Mouse (Mus musculus): ENCODE data around the gene Eva1c. TPM values are rescaled to one million over a fixed set of nuclear protein-coding genes. Genes with fewer than 3 reads are reported as not detected.

Eva1c gene
- polyA plus RNA-seq, 1 experiment from 2014 or later = 1.2 TPM

GRCm38 (mm10) chr16:90804466-90804865, 22.1 kb upstream of the Eva1c start:
- no peak for ATAC-seq (replicated peaks; ENCODE audit: low FRiP score, low read depth)
- no peaks in the 10 kb centered on the region for H3K9me3 ChIP-seq (replicated peaks; ENCODE audit: low read length)
- WGBS = 93% methylated on average over 5 of the region's 5 CpGs

GRCm38 (mm10) chr16:90809975-90810715, 16.4 kb upstream of the Eva1c start, which contains the start of gene Urb1:
Gene Urb1 (minus strand): TSS chr16:90810413.
- ATAC-seq (replicated peaks; ENCODE audit: low FRiP score, low read depth) (peak; percentile 96), DNase-seq (ENCODE audit: low spot score) (peak; percentile 98)
- peak within 1 kb of the TSS; percentile 49 for H3K9ac ChIP-seq (ENCODE audit: low read depth, low read length)
- peak within 1 kb of the TSS; percentile 82 for H3K4me3 ChIP-seq (replicated peaks; ENCODE audit: low read depth, low read length)
- H3K36me3 ChIP-seq (ENCODE audit: insufficient read depth, low read length) = no peaks in the 10 kb centered on the region; the same call in 1 of the 2 replicates
- H3K4me1 ChIP-seq (replicated peaks; ENCODE audit: insufficient read depth, low read length) = 0 out of 2 replicates have a peak, but pooled peaks cover 4% of the 10 kb centered on the region
- peak within 1 kb of the TSS; percentile 81 for H3K4me2 ChIP-seq (ENCODE audit: low read length)
- no peaks in the 10 kb centered on the region for H3K27me3 ChIP-seq (ENCODE audit: insufficient read depth, low read length)
- TF ChIP-seq CTCF (IDR thresholded peaks at IDR 0.05; ENCODE audit: low read depth) = no peak
- H3K27ac ChIP-seq = peak within 1 kb of the TSS; percentile 62
- WGBS = under 1% methylated on average over 47 of the region's 47 CpGs
- H3K9me3 ChIP-seq (replicated peaks; ENCODE audit: low read length) = no peaks in the 10 kb centered on the region

More at GRCm38 (mm10) chr16:90804466-90804865, 22.1 kb upstream of the Eva1c start:
- DNase-seq (ENCODE audit: low spot score) = no peak
- no peak overlapping the region for H3K9ac ChIP-seq (ENCODE audit: low read depth, low read length)
- no peak overlapping the region for H3K4me2 ChIP-seq (ENCODE audit: low read length)
- no peak for TF ChIP-seq CTCF (IDR thresholded peaks at IDR 0.05; ENCODE audit: low read depth)
- H3K4me3 ChIP-seq (replicated peaks; ENCODE audit: low read depth, low read length) = no peak overlapping the region
- H3K4me1 ChIP-seq (replicated peaks; ENCODE audit: insufficient read depth, low read length) = no peaks in the 10 kb centered on the region
- no peak overlapping the region for H3K27ac ChIP-seq
- peaks cover 18% of the 10 kb centered on the region for H3K36me3 ChIP-seq (ENCODE audit: insufficient read depth, low read length)
- no peaks in the 10 kb centered on the region for H3K27me3 ChIP-seq (ENCODE audit: insufficient read depth, low read length)

GRCm38 (mm10) chr16:90810716-90811256, 15.7 kb upstream of the Eva1c start:
- 40% methylated on average over 11 of the region's 11 CpGs for WGBS

GRCm38 (mm10) chr16:90812086-90812485, 14.4 kb upstream of the Eva1c start:
- Histone ChIP-seq H3K4me3 (replicated peaks; ENCODE audit: low read depth, low read length) (no peak overlapping the region), H3K36me3 (ENCODE audit: insufficient read depth, low read length) (no peaks in the 10 kb centered on the region), H3K27ac (no peak overlapping the region), H3K9me3 (replicated peaks; ENCODE audit: low read length) (no peaks in the 10 kb centered on the region), H3K4me2 (ENCODE audit: low read length) (no peak overlapping the region), H3K4me1 (replicated peaks; ENCODE audit: insufficient read depth, low read length) (0 out of 2 replicates have a peak, but pooled peaks cover 4% of the 10 kb centered on the region), H3K9ac (ENCODE audit: low read depth, low read length) (no peak overlapping the region), H3K27me3 (ENCODE audit: insufficient read depth, low read length) (no peaks in the 10 kb centered on the region)
- DNase-seq (ENCODE audit: low spot score) (no peak), ATAC-seq (replicated peaks; ENCODE audit: low FRiP score, low read depth) (no peak)
- WGBS = 83% methylated on average over 5 of the region's 5 CpGs
- no peak for TF ChIP-seq CTCF (IDR thresholded peaks at IDR 0.05; ENCODE audit: low read depth)

More at GRCm38 (mm10) chr16:90810716-90811256, 15.7 kb upstream of the Eva1c start:
- H3K27ac ChIP-seq = peak overlapping the region; percentile 57
- ATAC-seq (replicated peaks; ENCODE audit: low FRiP score, low read depth) (peak; percentile 12; the same call in 1 of the 2 replicates), DNase-seq (ENCODE audit: low spot score) (peak; percentile 16)
- peak overlapping the region; percentile 49; the same call in 1 of the 2 replicates for H3K9ac ChIP-seq (ENCODE audit: low read depth, low read length)
- no peaks in the 10 kb centered on the region for H3K27me3 ChIP-seq (ENCODE audit: insufficient read depth, low read length)
- no peaks in the 10 kb centered on the region for H3K9me3 ChIP-seq (replicated peaks; ENCODE audit: low read length)
- H3K36me3 ChIP-seq (ENCODE audit: insufficient read depth, low read length) = no peaks in the 10 kb centered on the region
- H3K4me3 ChIP-seq (replicated peaks; ENCODE audit: low read depth, low read length) = peak overlapping the region; percentile 82
- no peak for TF ChIP-seq CTCF (IDR thresholded peaks at IDR 0.05; ENCODE audit: low read depth)
- peak overlapping the region; percentile 81 for H3K4me2 ChIP-seq (ENCODE audit: low read length)
- 0 out of 2 replicates have a peak, but pooled peaks cover 4% of the 10 kb centered on the region for H3K4me1 ChIP-seq (replicated peaks; ENCODE audit: insufficient read depth, low read length)

- Histone ChIP-seq H3K4me2 (ENCODE audit: low read length) (no peak overlapping the region), H3K27ac (no peak overlapping the region), H3K9me3 (replicated peaks; ENCODE audit: low read length) (no peaks in the 10 kb centered on the region), H3K27me3 (ENCODE audit: insufficient read depth, low read length) (no peaks in the 10 kb centered on the region), H3K9ac (ENCODE audit: low read depth, low read length) (no peak overlapping the region), H3K36me3 (ENCODE audit: insufficient read depth, low read length) (no peaks in the 10 kb centered on the region), H3K4me1 (replicated peaks; ENCODE audit: insufficient read depth, low read length) (no peaks in the 10 kb centered on the region), H3K4me3 (replicated peaks; ENCODE audit: low read depth, low read length) (no peak overlapping the region)
- no peak for DNase-seq (ENCODE audit: low spot score)
- no peak for TF ChIP-seq CTCF (IDR thresholded peaks at IDR 0.05; ENCODE audit: low read depth)
- 79% methylated on average over 6 of the region's 6 CpGs for WGBS
- no peak for ATAC-seq (replicated peaks; ENCODE audit: low FRiP score, low read depth)
Measured at GRCm38 (mm10) chr16:90820326-90820725, 6.2 kb upstream of the Eva1c start.

- ATAC-seq (replicated peaks; ENCODE audit: low FRiP score, low read depth) = no peak
- WGBS = 83% methylated on average over 14 of the region's 14 CpGs
- no peak for DNase-seq (ENCODE audit: low spot score)
- Histone ChIP-seq H3K4me2 (ENCODE audit: low read length) (no peak overlapping the region), H3K4me3 (replicated peaks; ENCODE audit: low read depth, low read length) (no peak overlapping the region), H3K27ac (no peak overlapping the region), H3K27me3 (ENCODE audit: insufficient read depth, low read length) (no peaks in the 10 kb centered on the region), H3K36me3 (ENCODE audit: insufficient read depth, low read length) (no peaks in the 10 kb centered on the region), H3K4me1 (replicated peaks; ENCODE audit: insufficient read depth, low read length) (no peaks in the 10 kb centered on the region), H3K9ac (ENCODE audit: low read depth, low read length) (no peak overlapping the region), H3K9me3 (replicated peaks; ENCODE audit: low read length) (no peaks in the 10 kb centered on the region)
- no peak for TF ChIP-seq CTCF (IDR thresholded peaks at IDR 0.05; ENCODE audit: low read depth)
Measured at GRCm38 (mm10) chr16:90821046-90821697, 5.3 kb upstream of the Eva1c start.

Data from kidney, postnatal 0 days (tissue).